Mouse (Mus musculus): ENCODE data around the gene Pabpn1. TPM values are rescaled to one million over a fixed set of nuclear protein-coding genes. Genes with fewer than 3 reads are reported as not detected.

Pabpn1 gene
- polyA plus RNA-seq, 1 experiment from 2014 or later: 99.0 TPM

- no peak overlapping the region for H3K4me2 ChIP-seq
- no peaks in the 10 kb centered on the region for H3K9me3 ChIP-seq (replicated peaks; ENCODE audit: control insufficient read depth, low read length)
- 47% methylated on average over 6 of the region's 6 CpGs for WGBS (ENCODE audit: insufficient replicate concordance)
- H3K27me3 ChIP-seq (ENCODE audit: control insufficient read depth, insufficient read depth, low read length): no peaks in the 10 kb centered on the region
- no peak overlapping the region for H3K9ac ChIP-seq (ENCODE audit: low read depth, low read length)
- ATAC-seq (replicated peaks; ENCODE audit: insufficient number of reproducible peaks, low FRiP score, low TSS enrichment): no peak
- no peaks in the 10 kb centered on the region for H3K36me3 ChIP-seq (ENCODE audit: control insufficient read depth, insufficient read depth, low read length)
- 0 out of 2 replicates have a peak, but pooled peaks cover 4% of the 10 kb centered on the region for H3K4me1 ChIP-seq (ENCODE audit: control insufficient read depth, insufficient read depth, low read length)
- no peak overlapping the region for H3K4me3 ChIP-seq (ENCODE audit: low read depth, low read length)
- 0 out of 2 replicates have a peak overlapping the region, but pooled peaks have one; percentile 29 for H3K27ac ChIP-seq (ENCODE audit: low read depth, low read length)
These were observed 44.5 kb downstream of the Pabpn1 start for GRCm38 (mm10) chr14:54936831-54937160.

- H3K4me3 ChIP-seq (ENCODE audit: low read depth, low read length): no peak overlapping the region
- H3K4me1 ChIP-seq (ENCODE audit: control insufficient read depth, insufficient read depth, low read length): 0 out of 2 replicates have a peak, but pooled peaks cover 4% of the 10 kb centered on the region
- H3K9me3 ChIP-seq (replicated peaks; ENCODE audit: control insufficient read depth, low read length): no peaks in the 10 kb centered on the region
- no peaks in the 10 kb centered on the region for H3K36me3 ChIP-seq (ENCODE audit: control insufficient read depth, insufficient read depth, low read length)
- H3K9ac ChIP-seq (ENCODE audit: low read depth, low read length): no peak overlapping the region
- no peaks in the 10 kb centered on the region for H3K27me3 ChIP-seq (ENCODE audit: control insufficient read depth, insufficient read depth, low read length)
- no peak overlapping the region for H3K4me2 ChIP-seq
- no peak overlapping the region for H3K27ac ChIP-seq (ENCODE audit: low read depth, low read length)
- ATAC-seq (replicated peaks; ENCODE audit: insufficient number of reproducible peaks, low FRiP score, low TSS enrichment): 0 out of 2 replicates have a peak, but pooled peaks have one; percentile 5
- 72% methylated on average over 16 of the region's 16 CpGs for WGBS (ENCODE audit: insufficient replicate concordance)
These were observed 45.3 kb downstream of the Pabpn1 start for GRCm38 (mm10) chr14:54937361-54938182.

- Histone ChIP-seq H3K4me3 (ENCODE audit: low read depth, low read length) (no peak overlapping the region), H3K27me3 (ENCODE audit: control insufficient read depth, insufficient read depth, low read length) (no peaks in the 10 kb centered on the region), H3K4me1 (ENCODE audit: control insufficient read depth, insufficient read depth, low read length) (0 out of 2 replicates have a peak, but pooled peaks cover 4% of the 10 kb centered on the region), H3K9me3 (replicated peaks; ENCODE audit: control insufficient read depth, low read length) (no peaks in the 10 kb centered on the region), H3K9ac (ENCODE audit: low read depth, low read length) (no peak overlapping the region), H3K27ac (ENCODE audit: low read depth, low read length) (0 out of 2 replicates have a peak overlapping the region, but pooled peaks have one; percentile 35), H3K36me3 (ENCODE audit: control insufficient read depth, insufficient read depth, low read length) (0 out of 2 replicates have a peak, but pooled peaks cover 2% of the 10 kb centered on the region), H3K4me2 (no peak overlapping the region)
- no peak for ATAC-seq (replicated peaks; ENCODE audit: insufficient number of reproducible peaks, low FRiP score, low TSS enrichment)
- 54% methylated on average over 15 of the region's 15 CpGs for WGBS (ENCODE audit: insufficient replicate concordance)
These were observed 46.3 kb downstream of the Pabpn1 start for GRCm38 (mm10) chr14:54938431-54939219.

- Histone ChIP-seq H3K36me3 (ENCODE audit: control insufficient read depth, insufficient read depth, low read length) (0 out of 2 replicates have a peak, but pooled peaks cover 5% of the 10 kb centered on the region), H3K4me2 (no peak overlapping the region), H3K4me3 (ENCODE audit: low read depth, low read length) (no peak overlapping the region), H3K9me3 (replicated peaks; ENCODE audit: control insufficient read depth, low read length) (no peaks in the 10 kb centered on the region), H3K9ac (ENCODE audit: low read depth, low read length) (no peak overlapping the region), H3K27ac (ENCODE audit: low read depth, low read length) (peak overlapping the region; percentile 41; the same call in 1 of the 2 replicates), H3K27me3 (ENCODE audit: control insufficient read depth, insufficient read depth, low read length) (no peaks in the 10 kb centered on the region), H3K4me1 (ENCODE audit: control insufficient read depth, insufficient read depth, low read length) (0 out of 2 replicates have a peak, but pooled peaks cover 4% of the 10 kb centered on the region)
- 40% methylated on average over 12 of the region's 12 CpGs for WGBS (ENCODE audit: insufficient replicate concordance)
- ATAC-seq (replicated peaks; ENCODE audit: insufficient number of reproducible peaks, low FRiP score, low TSS enrichment): no peak
These were observed 47.3 kb downstream of the Pabpn1 start for GRCm38 (mm10) chr14:54939434-54940175.

- 64% methylated on average over 3 of the region's 3 CpGs for WGBS (ENCODE audit: insufficient replicate concordance)
- no peak overlapping the region for H3K4me2 ChIP-seq
- no peak overlapping the region for H3K4me3 ChIP-seq (ENCODE audit: low read depth, low read length)
- no peaks in the 10 kb centered on the region for H3K27me3 ChIP-seq (ENCODE audit: control insufficient read depth, insufficient read depth, low read length)
- peak overlapping the region; percentile 41; the same call in 1 of the 2 replicates for H3K27ac ChIP-seq (ENCODE audit: low read depth, low read length)
- H3K9me3 ChIP-seq (replicated peaks; ENCODE audit: control insufficient read depth, low read length): no peaks in the 10 kb centered on the region
- ATAC-seq (replicated peaks; ENCODE audit: insufficient number of reproducible peaks, low FRiP score, low TSS enrichment): no peak
- no peak overlapping the region for H3K9ac ChIP-seq (ENCODE audit: low read depth, low read length)
- 0 out of 2 replicates have a peak, but pooled peaks cover 4% of the 10 kb centered on the region for H3K4me1 ChIP-seq (ENCODE audit: control insufficient read depth, insufficient read depth, low read length)
- 0 out of 2 replicates have a peak, but pooled peaks cover 5% of the 10 kb centered on the region for H3K36me3 ChIP-seq (ENCODE audit: control insufficient read depth, insufficient read depth, low read length)
These were observed 47.9 kb downstream of the Pabpn1 start for GRCm38 (mm10) chr14:54940176-54940530.

- no peak overlapping the region; the same call in 1 of the 2 replicates for H3K27ac ChIP-seq (ENCODE audit: low read depth, low read length)
- H3K4me3 ChIP-seq (ENCODE audit: low read depth, low read length): no peak overlapping the region
- no peak for ATAC-seq (replicated peaks; ENCODE audit: insufficient number of reproducible peaks, low FRiP score, low TSS enrichment)
- H3K36me3 ChIP-seq (ENCODE audit: control insufficient read depth, insufficient read depth, low read length): 0 out of 2 replicates have a peak, but pooled peaks cover 5% of the 10 kb centered on the region
- H3K4me2 ChIP-seq: no peak overlapping the region
- no peaks in the 10 kb centered on the region for H3K9me3 ChIP-seq (replicated peaks; ENCODE audit: control insufficient read depth, low read length)
- H3K27me3 ChIP-seq (ENCODE audit: control insufficient read depth, insufficient read depth, low read length): no peaks in the 10 kb centered on the region
- 57% methylated on average over 13 of the region's 13 CpGs for WGBS (ENCODE audit: insufficient replicate concordance)
- H3K9ac ChIP-seq (ENCODE audit: low read depth, low read length): no peak overlapping the region
- H3K4me1 ChIP-seq (ENCODE audit: control insufficient read depth, insufficient read depth, low read length): peaks cover 2% of the 10 kb centered on the region; the same call in 1 of the 2 replicates
These were observed 49.0 kb downstream of the Pabpn1 start for GRCm38 (mm10) chr14:54941024-54941978.

- 72% methylated on average over 8 of the region's 8 CpGs for WGBS (ENCODE audit: insufficient replicate concordance)
- no peaks in the 10 kb centered on the region; the same call in 1 of the 2 replicates for H3K4me1 ChIP-seq (ENCODE audit: control insufficient read depth, insufficient read depth, low read length)
- no peak overlapping the region for H3K9ac ChIP-seq (ENCODE audit: low read depth, low read length)
- no peak overlapping the region for H3K4me3 ChIP-seq (ENCODE audit: low read depth, low read length)
- no peak overlapping the region for H3K27ac ChIP-seq (ENCODE audit: low read depth, low read length)
- no peaks in the 10 kb centered on the region for H3K9me3 ChIP-seq (replicated peaks; ENCODE audit: control insufficient read depth, low read length)
- no peak for ATAC-seq (replicated peaks; ENCODE audit: insufficient number of reproducible peaks, low FRiP score, low TSS enrichment)
- no peak overlapping the region for H3K4me2 ChIP-seq
- no peaks in the 10 kb centered on the region for H3K27me3 ChIP-seq (ENCODE audit: control insufficient read depth, insufficient read depth, low read length)
- 0 out of 2 replicates have a peak, but pooled peaks cover 5% of the 10 kb centered on the region for H3K36me3 ChIP-seq (ENCODE audit: control insufficient read depth, insufficient read depth, low read length)
These were observed 50.2 kb downstream of the Pabpn1 start for GRCm38 (mm10) chr14:54942479-54942878.

Measured in heart, embryonic 11.5 days (tissue).